Mouse (Mus musculus) stomach, postnatal 0 days (tissue): ENCODE data around the gene Nat8f5.
"Not testable (repeated sequence)": the region's sequence is repeated elsewhere in the genome, so short reads cannot be mapped to it uniquely, and the experiment has no call there.

ENCODE experiments used
- CTCF ChIP-seq: IDR thresholded peaks from 2 replicates; pipeline ENCODE4 v1.5.1; 2016; ENCODE audit warnings: antibody characterized with exemption, low read depth, mild to moderate bottlenecking, moderate library complexity
- EP300 ChIP-seq: optimal IDR thresholded peaks from 2 replicates; pipeline ENCODE3; 2016; ENCODE audit warnings: antibody characterized with exemption

DNA sequence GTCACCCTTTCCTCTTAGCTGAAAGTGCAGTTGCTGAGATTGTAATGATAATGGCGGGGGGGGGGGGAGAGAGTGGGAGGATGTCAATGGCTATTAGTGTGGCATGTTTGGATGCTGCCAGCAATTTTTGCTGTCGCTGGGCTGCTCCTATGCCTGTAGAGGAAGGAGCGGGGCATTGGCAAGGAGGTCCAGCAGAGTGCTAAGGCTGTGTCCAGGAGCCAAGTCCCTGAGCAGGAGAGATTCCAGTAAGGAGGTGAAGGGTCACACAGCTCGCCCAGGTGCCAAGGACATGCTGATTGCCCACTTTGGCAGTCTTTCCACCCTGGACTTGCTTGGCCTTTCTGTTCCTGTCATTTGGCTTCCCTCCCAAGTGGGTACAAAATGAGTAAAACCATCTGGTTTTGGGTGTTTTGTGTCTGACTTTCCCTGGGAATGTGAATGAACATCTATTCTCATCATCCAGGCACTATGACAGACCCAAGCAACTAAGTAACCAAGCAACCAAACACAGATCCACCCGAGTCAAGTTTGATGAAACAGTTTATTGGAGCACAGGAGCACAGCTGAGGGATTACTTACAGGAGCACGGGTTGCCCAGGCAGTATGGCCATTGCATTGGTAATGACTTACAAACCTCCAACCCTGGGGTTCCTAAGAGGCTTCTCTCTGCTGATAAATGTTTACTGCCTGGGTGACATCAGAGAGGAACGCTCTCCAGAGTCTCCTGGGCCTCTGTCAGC lies 44.3 kb upstream of the Nat8f5 start:
- not testable (repeated sequence) for TF ChIP-seq CTCF, EP300
